Mouse (Mus musculus) megakaryocyte, adult 5-6 weeks (primary cell): ENCODE results near the gene Bcas3. TPM values are rescaled to one million over a fixed set of nuclear protein-coding genes. Genes with fewer than 3 reads are reported as not detected.

ENCODE experiments used
- ATAC-seq: 2 replicates; pipeline ENCODE4 v1.8.0; 2016; ENCODE audit warnings: mild to moderate bottlenecking, inconsistent platforms; ENCODE audit not compliant: poor library complexity, severe bottlenecking
- total RNA-seq, 2 experiments: library from RNA; stranded (forward) in 1 of 2; stranded (reverse) in 1 of 2; fragments of 153-499, 151-499 nt in 1 of 2; fragments of 221-1000, 200-1000 nt in 1 of 2; gene quantifications; 2 replicates each; pipeline versions ENCODE4 v1.2.3 to v1.2.4; 2015 to 2017

Gene Bcas3
- total RNA-seq, 2 experiments from 2014 or later = 12.8 to 14.5 TPM

GRCm38 (mm10) chr11:85857997-85858698 lies 505.2 kb downstream of the Bcas3 start:
- ATAC-seq = no peak

- ATAC-seq = no peak
Observed at GRCm38 (mm10) chr11:85864363-85864762, 511.4 kb downstream of the Bcas3 start.

Other genes starting within 250 kb of the Bcas3 start
- 24.9 and 27.3 TPM in 2 replicates for gene Usp32, start 213.0 kb upstream of the Bcas3 start, total RNA-seq (2015)
- 22.0 and 45.3 TPM in 2 replicates for gene Usp32, start 213.0 kb upstream of the Bcas3 start, total RNA-seq (2017)
- not detected in 2 replicates for gene 1700125H20Rik, start 182.8 kb upstream of the Bcas3 start, total RNA-seq (2015)
- gene 1700125H20Rik, start 182.8 kb upstream of the Bcas3 start, total RNA-seq (2017) = not detected in 2 replicates
- gene Appbp2, start 118.0 kb upstream of the Bcas3 start, total RNA-seq (2015) = 31.3 and 32.5 TPM in 2 replicates
- 20.7 and 25.5 TPM in 2 replicates for gene Appbp2, start 118.0 kb upstream of the Bcas3 start, total RNA-seq (2017)
- gene Ppm1d, start 41.9 kb upstream of the Bcas3 start, total RNA-seq (2015) = 27.5 and 30.6 TPM in 2 replicates
- gene Ppm1d, start 41.9 kb upstream of the Bcas3 start, total RNA-seq (2017) = 13.2 and 14.0 TPM in 2 replicates